Mouse (Mus musculus): ENCODE measurements around the gene Mroh2a.

Mroh2a gene

DNA sequence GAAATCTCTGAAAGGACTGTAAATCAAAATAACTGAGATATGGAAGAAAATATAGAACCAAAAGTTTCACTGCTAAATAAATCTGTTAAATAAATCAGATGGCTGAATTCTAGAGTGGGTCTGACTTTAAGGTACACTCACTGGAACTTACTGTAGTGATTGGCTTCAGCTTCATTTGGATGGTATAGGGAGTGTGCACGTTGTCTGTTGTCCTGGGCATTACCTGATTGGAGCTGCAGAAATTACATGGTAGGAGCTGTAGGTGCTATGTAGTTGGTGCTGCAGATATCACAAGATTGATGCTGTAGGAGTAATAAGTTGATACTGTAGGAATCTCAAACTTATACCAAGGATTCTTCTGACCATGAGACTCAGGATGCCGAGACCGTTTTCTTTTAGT, 83.6 kb downstream of the Mroh2a start:
- no peak for DNase-seq (ENCODE audit: low spot score in 2 of 2)
